Mouse (Mus musculus): Measurements from ENCODE around the gene Prap1.

Gene Prap1

DNA sequence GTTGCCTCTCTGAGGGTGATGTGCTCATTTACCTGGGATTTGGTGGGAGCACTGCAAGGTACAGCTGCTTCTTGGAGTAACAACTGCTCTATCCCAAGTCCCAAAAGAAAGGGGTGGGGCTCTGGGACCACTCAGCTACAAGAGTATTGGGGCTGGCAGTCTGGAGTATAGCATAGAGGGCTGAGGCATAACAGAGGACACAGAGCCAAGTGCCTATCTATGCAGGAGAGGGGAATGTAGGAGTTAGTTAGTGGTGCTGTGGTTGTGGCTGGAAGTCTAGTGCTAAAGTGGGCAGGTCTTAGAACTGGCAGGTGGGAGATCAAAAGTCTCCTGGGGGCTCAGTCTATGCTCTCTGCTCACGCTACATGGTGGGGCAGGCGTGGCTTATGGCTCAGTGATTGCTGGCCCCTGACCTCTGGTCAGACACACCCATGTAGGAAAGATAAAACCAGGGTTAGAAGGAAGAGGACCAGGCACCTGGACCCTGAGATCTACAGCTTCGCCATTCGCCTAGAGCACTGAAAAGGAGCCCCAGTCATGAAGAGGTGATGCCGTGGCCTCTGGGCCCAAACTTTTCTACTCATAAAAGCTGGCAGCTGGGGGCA is at the start of gene Prap1:
Prap1 (plus strand) TSS at position 472 of the 605 bp plus-strand sequence.
- in situ Hi-C loops (cut with MboI; ENCODE audit: unreplicated experiment in 2 of 2): no loop called here

DNA sequence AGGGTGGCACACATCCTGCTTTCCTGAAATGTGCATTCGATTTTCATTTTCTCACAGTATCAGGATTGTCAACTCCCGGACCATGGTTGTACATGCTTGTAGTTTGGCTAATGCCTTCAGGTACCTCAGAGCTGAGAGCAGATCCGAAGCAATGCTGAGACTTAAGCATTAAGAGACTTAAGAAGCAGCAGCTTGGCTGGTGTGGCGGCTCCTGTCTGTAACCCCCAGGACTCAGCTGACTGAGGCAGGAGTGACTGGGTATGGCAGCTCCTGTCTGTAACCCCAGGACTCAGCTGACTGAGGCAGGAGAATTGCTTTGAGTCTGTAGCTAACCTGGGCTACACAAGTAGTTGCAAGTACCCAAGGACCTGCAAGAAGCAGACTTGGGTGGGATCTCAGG is 47.6 kb upstream of the Prap1 start:
- in situ Hi-C loops (cut with MboI; ENCODE audit: unreplicated experiment in 2 of 2): no loop called here

- in situ Hi-C loops (cut with MboI; ENCODE audit: unreplicated experiment in 2 of 2): no loop called here
These were observed 45.3 kb upstream of the Prap1 start for GRCm38 (mm10) chr7:140047811-140048311.

GRCm38 (mm10) chr7:140048361-140049114 is 44.7 kb upstream of the Prap1 start, which contains the start of gene Msx3:
TSS of gene Msx3 (minus strand) at chr7:140049089.
- in situ Hi-C loops (cut with MboI; ENCODE audit: unreplicated experiment in 2 of 2): no loop called here

GRCm38 (mm10) chr7:140049115-140049689 is 44.0 kb upstream of the Prap1 start:
- in situ Hi-C loops (cut with MboI; ENCODE audit: unreplicated experiment in 2 of 2): no loop called here

DNA sequence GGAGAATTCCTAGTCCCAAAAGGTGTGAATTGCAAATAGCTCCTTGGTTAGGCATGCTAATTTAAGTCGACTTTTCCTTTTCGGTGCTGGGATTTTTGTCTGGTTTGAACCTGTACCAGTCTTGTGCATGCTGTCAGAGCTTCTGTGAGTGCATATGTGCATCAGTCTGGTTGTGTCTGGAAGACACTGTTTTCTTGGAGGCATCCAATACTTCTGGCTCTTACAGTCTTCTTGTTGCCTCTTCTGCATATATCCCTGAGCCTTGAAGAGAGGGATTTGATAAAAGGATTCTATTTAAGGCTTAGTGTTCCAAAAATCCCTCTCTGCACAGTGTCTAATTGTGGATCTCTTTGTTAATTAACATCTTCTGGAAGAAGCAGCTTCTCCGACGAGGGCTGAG is 39.1 kb upstream of the Prap1 start:
- in situ Hi-C loops (cut with MboI; ENCODE audit: unreplicated experiment in 2 of 2): no loop called here

GRCm38 (mm10) chr7:140057413-140058407 is 35.5 kb upstream of the Prap1 start:
- in situ Hi-C loops (cut with MboI; ENCODE audit: unreplicated experiment in 2 of 2): loop anchor here in 1 of 2 experiments (5.0 kb wide), 1 partner anchor 85 kb away; no protein-coding TSS in a partner anchor

GRCm38 (mm10) chr7:140058528-140058927 is 34.7 kb upstream of the Prap1 start:
- in situ Hi-C loops (cut with MboI; ENCODE audit: unreplicated experiment in 2 of 2): loop anchor here in 1 of 2 experiments (5.0 kb wide), 1 partner anchor 86 kb away; no protein-coding TSS in a partner anchor

GRCm38 (mm10) chr7:140059601-140060000 is 33.6 kb upstream of the Prap1 start:
- in situ Hi-C loops (cut with MboI; ENCODE audit: unreplicated experiment in 2 of 2): loop anchor here in 1 of 2 experiments (5.0 kb wide), 1 partner anchor 87 kb away; no protein-coding TSS in a partner anchor

DNA sequence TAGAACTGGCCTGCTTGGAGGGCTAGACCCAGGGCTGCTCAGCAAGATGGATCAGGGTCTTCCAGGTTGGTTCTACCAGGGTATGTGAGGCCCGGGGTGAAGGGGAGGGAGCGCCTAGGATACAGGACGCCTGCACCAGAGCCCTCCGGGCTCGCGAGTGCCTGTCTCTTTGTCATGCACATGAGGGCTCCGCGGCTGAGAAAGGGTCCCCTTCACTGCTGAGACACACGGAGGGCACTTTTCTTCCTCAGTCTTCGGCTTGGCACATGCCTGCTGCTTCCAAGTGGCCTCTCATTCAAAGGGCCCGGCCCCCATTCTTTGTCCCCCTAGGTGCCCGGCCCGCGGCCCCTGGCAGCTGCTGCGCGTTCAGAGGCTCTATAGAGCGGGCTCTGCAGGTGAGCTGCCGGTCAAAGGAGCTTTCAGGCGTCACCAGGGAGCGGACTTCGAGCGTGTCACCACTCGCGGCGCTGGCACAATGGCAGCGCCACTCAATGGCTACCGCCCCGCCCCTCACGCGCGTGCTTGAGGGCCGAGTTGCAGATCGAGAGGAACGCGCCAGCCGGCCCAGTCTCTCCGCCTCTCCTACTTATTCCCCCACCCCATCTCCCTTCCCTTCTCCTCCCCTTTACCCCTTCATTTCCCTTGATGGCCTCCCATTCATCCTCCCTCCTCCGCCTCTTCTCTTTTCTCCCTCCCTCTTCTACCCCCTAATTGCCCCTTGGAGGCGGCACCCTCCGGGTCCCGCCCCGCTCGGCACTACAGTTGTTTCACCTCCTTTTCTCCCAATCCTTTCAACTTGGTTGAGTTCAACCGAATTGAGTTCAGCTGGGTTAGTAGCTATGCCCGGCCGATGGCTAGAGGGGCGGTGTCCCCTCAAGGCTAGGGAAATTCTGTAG is 32.0 kb upstream of the Prap1 start:
- in situ Hi-C loops (cut with MboI; ENCODE audit: unreplicated experiment in 2 of 2): no loop called here

- in situ Hi-C loops (cut with MboI; ENCODE audit: unreplicated experiment in 2 of 2): no loop called here
These were observed 31.4 kb upstream of the Prap1 start for GRCm38 (mm10) chr7:140061832-140062130.

DNA sequence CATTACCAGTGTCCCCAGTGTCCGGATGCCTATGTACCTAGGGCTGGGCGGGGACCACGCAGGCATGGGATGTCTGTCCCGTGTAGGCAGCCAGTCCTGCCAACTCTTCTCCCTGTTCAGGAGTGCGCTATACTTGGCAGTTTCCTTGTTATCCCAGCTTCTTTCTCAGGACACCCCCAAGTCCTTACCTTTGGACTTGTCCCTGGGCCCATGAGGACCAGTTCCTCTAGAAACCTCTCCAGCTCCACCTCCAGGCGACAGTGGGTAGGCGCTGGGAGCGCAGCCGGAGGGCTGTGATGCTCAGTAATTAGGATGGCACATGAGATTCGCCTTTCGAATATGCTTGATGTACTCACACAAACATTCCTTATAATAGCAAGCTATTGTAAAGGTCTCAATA is 30.9 kb upstream of the Prap1 start:
- in situ Hi-C loops (cut with MboI; ENCODE audit: unreplicated experiment in 2 of 2): no loop called here

- in situ Hi-C loops (cut with MboI; ENCODE audit: unreplicated experiment in 2 of 2): no loop called here
These were observed 30.1 kb upstream of the Prap1 start for GRCm38 (mm10) chr7:140063092-140063491.

DNA sequence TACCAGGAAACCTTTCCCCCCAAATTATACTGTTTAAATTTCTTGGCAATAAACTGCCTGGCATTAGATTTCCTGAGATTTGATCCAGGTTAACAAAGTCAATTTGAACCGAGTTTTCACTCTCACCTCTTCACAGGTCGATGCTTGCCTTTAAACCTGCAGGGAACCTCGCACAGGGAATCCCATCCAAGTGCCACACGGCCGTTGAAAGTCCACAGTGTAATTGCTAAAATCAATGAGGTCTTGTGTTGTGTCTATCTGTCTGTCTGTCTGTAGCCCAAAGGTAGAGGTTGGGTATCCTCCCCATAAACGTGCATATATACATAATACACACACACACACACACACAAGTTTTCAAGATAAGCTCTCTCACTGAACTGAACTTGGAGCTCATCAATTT is 25.8 kb upstream of the Prap1 start:
- in situ Hi-C loops (cut with MboI; ENCODE audit: unreplicated experiment in 2 of 2): loop anchor here in 1 of 2 experiments (5.0 kb wide), 1 partner anchor 90 kb away; the partner anchor contains the start of gene 6430531B16Rik

GRCm38 (mm10) chr7:140070042-140070711 is 23.0 kb upstream of the Prap1 start:
- in situ Hi-C loops (cut with MboI; ENCODE audit: unreplicated experiment in 2 of 2): loop anchor here in 1 of 2 experiments (10.0 kb wide), 1 partner anchor 835 kb away; the partner anchor contains the start of gene Cox8b

DNA sequence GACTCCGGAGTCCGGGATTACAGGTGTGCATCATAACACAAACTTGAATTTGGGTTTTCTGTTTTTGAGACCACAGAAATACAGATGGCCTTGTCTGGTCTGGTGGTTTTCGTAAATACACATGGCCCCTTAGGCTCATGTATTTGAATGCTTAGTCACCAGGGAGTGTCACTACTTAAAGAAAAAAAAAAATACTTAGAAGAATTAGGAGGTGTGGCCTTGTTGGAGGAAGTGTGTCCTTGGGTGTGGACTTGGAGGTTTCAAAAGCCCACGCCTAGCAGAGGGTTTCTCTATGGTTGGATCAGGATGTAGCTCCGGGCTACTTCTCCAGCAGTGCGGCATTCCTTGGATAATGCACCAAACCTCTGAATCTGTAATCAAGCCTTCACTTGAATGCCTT is 15.5 kb upstream of the Prap1 start:
- in situ Hi-C loops (cut with MboI; ENCODE audit: unreplicated experiment in 2 of 2): loop anchor here in 1 of 2 experiments (10.0 kb wide), 1 partner anchor 827 kb away; the partner anchor contains the start of gene Cox8b

- in situ Hi-C loops (cut with MboI; ENCODE audit: unreplicated experiment in 2 of 2): loop anchor here in 1 of 2 experiments (10.0 kb wide), 1 partner anchor 826 kb away; the partner anchor contains the start of gene Cox8b
These were observed 14.5 kb upstream of the Prap1 start for GRCm38 (mm10) chr7:140078711-140079110.

- in situ Hi-C loops (cut with MboI; ENCODE audit: unreplicated experiment in 2 of 2): loop anchor here (5.0 to 10.0 kb wide), 3 partner anchors 62 to 754 kb away; partner anchors contain the start of gene Urah (in 1 of the 2)
These were observed 12.6 kb upstream of the Prap1 start for GRCm38 (mm10) chr7:140080503-140081156.

Data from v-Abl transformed pro-B cells (cell line).